Mouse (Mus musculus) kidney, postnatal 0 days (tissue): Measurements from ENCODE around the gene 2300009A05Rik. TPM values are rescaled to one million over a fixed set of nuclear protein-coding genes. Genes with fewer than 3 reads are reported as not detected.
A peak's percentile ranks its signal among the peaks of the same experiment; 100 is the strongest.

Source experiments
- ATAC-seq: fragments of 200-750 bp; cut with Nextera tagmentation; replicated peaks from 2 replicates; pipeline ENCODE4 v1.8.0; 2017; ENCODE audit warnings: low read depth, moderate number of reproducible peaks, moderate TSS enrichment, moderate library complexity; ENCODE audit not compliant: low FRiP score
- DNase-seq: peaks from one replicate; pipeline ENCODE4 v3.0.0-alpha.2; 2016; ENCODE audit warnings: low spot score
- H3K27ac ChIP-seq: fragments of 300-500 bp; sonication (generic); 2 replicates; pipeline ENCODE4 v1.5.1; 2014; ENCODE audit warnings: mild to moderate bottlenecking
- H3K27me3 ChIP-seq: fragments of 300-500 bp; sonication (generic); 2 replicates; pipeline ENCODE4 v1.6.1; 2014; ENCODE audit warnings: low read length, mixed read lengths; ENCODE audit not compliant: insufficient read depth
- H3K36me3 ChIP-seq: fragments of 300-500 bp; sonication (generic); 2 replicates; pipeline ENCODE4 v1.6.1; 2014; ENCODE audit warnings: low read length, mixed read lengths; ENCODE audit not compliant: insufficient read depth
- H3K4me1 ChIP-seq: fragments of 300-500 bp; sonication (generic); replicated peaks from 2 replicates; pipeline ENCODE4 v1.6.1; 2014; ENCODE audit warnings: antibody characterized with exemption, low read length, mixed read lengths; ENCODE audit not compliant: insufficient read depth
- H3K4me2 ChIP-seq: fragments of 300-500 bp; sonication (generic); 2 replicates; pipeline ENCODE4 v1.6.1; 2014; ENCODE audit warnings: mild to moderate bottlenecking, low read length, moderate library complexity, mixed read lengths
- H3K4me3 ChIP-seq: fragments of 300-500 bp; sonication (generic); replicated peaks from 2 replicates; pipeline ENCODE4 v1.5.1; 2014; ENCODE audit warnings: low read depth, low read length
- H3K9ac ChIP-seq: fragments of 300-500 bp; sonication (generic); 2 replicates; pipeline ENCODE4 v1.6.1; 2014; ENCODE audit warnings: low read depth, low read length
- H3K9me3 ChIP-seq: fragments of 300-500 bp; sonication (generic); replicated peaks from 2 replicates; pipeline ENCODE4 v1.6.1; 2016; ENCODE audit warnings: low read length, inconsistent platforms, mixed read lengths
- CTCF ChIP-seq: IDR thresholded peaks from 2 replicates; pipeline ENCODE4 v1.5.1; 2016; ENCODE audit warnings: antibody characterized with exemption, low read depth, mild to moderate bottlenecking, moderate library complexity
- WGBS: fragments of 180-500 bp; shearing (Covaris S2); extraction: QIAGEN DNeasy Blood & Tissue Kit; methylation state at CpG from one replicate; pipeline ENCODE4 v1.1.7; 2014; 5-methylcytosine and 5-hydroxymethylcytosine counted together
- polyA plus RNA-seq: library from polyadenylated mRNA; unstranded; fragments of >200 nt; fragmentation: Nextera tagmentation; extraction: Ambion mirVana; gene quantifications from 2 replicates; pipeline ENCODE4 v1.2.1, GENCODE M21; 2015

2300009A05Rik gene
- polyA plus RNA-seq = 113 and 127 TPM in 2 replicates

- Histone ChIP-seq H3K9ac (peak within 1 kb of the TSS; percentile 70), H3K36me3 (no peaks in the 10 kb centered on the region), H3K4me2 (peak within 1 kb of the TSS; percentile 93), H3K27ac (peak within 1 kb of the TSS; percentile 90), H3K4me3 (peak within 1 kb of the TSS; percentile 72), H3K9me3 (no peaks in the 10 kb centered on the region), H3K27me3 (no peaks in the 10 kb centered on the region), H3K4me1 (no peaks in the 10 kb centered on the region)
- peak; percentile 90 for DNase-seq
- ATAC-seq = peak; percentile 98
- TF ChIP-seq CTCF = no peak
- under 1% methylated on average over 69 of the region's 74 CpGs for WGBS
These were observed at the start of gene 2300009A05Rik for GRCm38 (mm10) chr9:63398611-63399462. TSS of gene 2300009A05Rik (minus strand) at chr9:63399246.

GRCm38 (mm10) chr9:63443695-63444094, 44.6 kb upstream of the 2300009A05Rik start:
- no peaks in the 10 kb centered on the region for H3K27me3 ChIP-seq
- no peak overlapping the region for H3K4me2 ChIP-seq
- H3K9me3 ChIP-seq = no peaks in the 10 kb centered on the region
- no peak overlapping the region for H3K27ac ChIP-seq
- no peaks in the 10 kb centered on the region for H3K36me3 ChIP-seq
- no peak overlapping the region for H3K9ac ChIP-seq
- no peak overlapping the region for H3K4me3 ChIP-seq
- 64% methylated on average over 6 of the region's 6 CpGs for WGBS
- DNase-seq (no peak), ATAC-seq (no peak)
- no peak for TF ChIP-seq CTCF
- no peaks in the 10 kb centered on the region for H3K4me1 ChIP-seq

- DNase-seq (no peak), ATAC-seq (no peak)
- no peak for TF ChIP-seq CTCF
- Histone ChIP-seq H3K36me3 (no peaks in the 10 kb centered on the region), H3K9ac (no peak overlapping the region), H3K9me3 (no peaks in the 10 kb centered on the region), H3K27ac (no peak overlapping the region), H3K4me2 (no peak overlapping the region), H3K27me3 (no peaks in the 10 kb centered on the region), H3K4me3 (no peak overlapping the region), H3K4me1 (no peaks in the 10 kb centered on the region)
- WGBS = 79% methylated on average over 1 of the region's 1 CpGs
These were observed 31.6 kb upstream of the 2300009A05Rik start for GRCm38 (mm10) chr9:63430652-63431051.

GRCm38 (mm10) chr9:63421096-63421736, 22.2 kb upstream of the 2300009A05Rik start:
- no peak overlapping the region for H3K4me3 ChIP-seq
- DNase-seq (peak; percentile 76), ATAC-seq (no peak)
- H3K9me3 ChIP-seq = no peaks in the 10 kb centered on the region
- H3K27ac ChIP-seq = no peak overlapping the region
- H3K4me2 ChIP-seq = no peak overlapping the region
- H3K36me3 ChIP-seq = no peaks in the 10 kb centered on the region
- no peak overlapping the region for H3K9ac ChIP-seq
- no peaks in the 10 kb centered on the region for H3K4me1 ChIP-seq
- peak; percentile 61 for TF ChIP-seq CTCF
- 41% methylated on average over 9 of the region's 9 CpGs for WGBS
- H3K27me3 ChIP-seq = no peaks in the 10 kb centered on the region

GRCm38 (mm10) chr9:63420396-63420795, 21.4 kb upstream of the 2300009A05Rik start:
- ATAC-seq (no peak), DNase-seq (no peak)
- Histone ChIP-seq H3K9me3 (no peaks in the 10 kb centered on the region), H3K27ac (no peak overlapping the region), H3K36me3 (no peaks in the 10 kb centered on the region), H3K4me1 (no peaks in the 10 kb centered on the region), H3K9ac (no peak overlapping the region), H3K27me3 (no peaks in the 10 kb centered on the region), H3K4me3 (no peak overlapping the region), H3K4me2 (no peak overlapping the region)
- 52% methylated on average over 6 of the region's 6 CpGs for WGBS
- no peak for TF ChIP-seq CTCF

GRCm38 (mm10) chr9:63400176-63400575, 1.1 kb upstream of the 2300009A05Rik start:
- WGBS = 88% methylated on average over 1 of the region's 1 CpGs
- no peak overlapping the region for H3K27ac ChIP-seq

More at GRCm38 (mm10) chr9:63400176-63400575, 1.1 kb upstream of the 2300009A05Rik start:
- no peak overlapping the region for H3K4me3 ChIP-seq
- TF ChIP-seq CTCF = no peak
- no peak for ATAC-seq
- H3K9ac ChIP-seq = no peak overlapping the region
- H3K27me3 ChIP-seq = no peaks in the 10 kb centered on the region
- H3K4me1 ChIP-seq = no peaks in the 10 kb centered on the region
- H3K4me2 ChIP-seq = no peak overlapping the region
- no peak for DNase-seq
- H3K36me3 ChIP-seq = no peaks in the 10 kb centered on the region
- no peaks in the 10 kb centered on the region for H3K9me3 ChIP-seq
